Mouse (Mus musculus): ENCODE measurements around the gene Dusp3. TPM values are rescaled to one million over a fixed set of nuclear protein-coding genes. Genes with fewer than 3 reads are reported as not detected.
"Not testable (repeated sequence)": the region's sequence is repeated elsewhere in the genome, so short reads cannot be mapped to it uniquely, and the experiment has no call there.

Gene Dusp3
- polyA plus RNA-seq, 1 experiment = 98.5 TPM

DNA sequence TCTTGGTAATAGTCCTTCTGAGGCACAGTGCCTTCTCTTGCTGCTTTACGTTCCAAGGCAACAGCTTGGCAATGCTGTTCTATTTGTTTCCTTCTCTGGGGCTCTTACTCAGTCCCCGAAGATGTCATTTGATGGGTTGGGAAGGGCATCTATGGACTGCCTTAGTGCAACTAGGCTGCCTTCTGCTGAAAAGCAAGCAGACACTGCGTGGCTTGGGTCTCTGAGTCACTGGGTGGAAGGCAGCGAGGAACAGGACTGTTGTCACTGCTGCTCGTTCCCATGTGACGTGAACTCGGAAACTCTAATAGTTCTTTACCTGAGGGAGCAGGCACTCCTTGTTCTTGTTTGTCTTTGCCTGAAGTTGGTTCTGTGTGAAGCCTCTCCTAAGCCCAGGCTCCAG lies 9.1 kb upstream of the Dusp3 start:
- Histone ChIP-seq H3K27me3 (ENCODE audit: control insufficient read depth, insufficient read depth, low read length) (no peaks in the 10 kb centered on the region), H3K4me3 (replicated peaks; ENCODE audit: insufficient read depth, low read depth, low read length) (no peak overlapping the region), H3K4me1 (ENCODE audit: control insufficient read depth, insufficient read depth, low read length) (peaks cover 13% of the 10 kb centered on the region), H3K27ac (ENCODE audit: insufficient read depth, low read length) (no peak overlapping the region)
- 77% methylated on average over 7 of the region's 7 CpGs for WGBS
- DNase-seq = no peak
- no peak for TF ChIP-seq CTCF (IDR thresholded peaks at IDR 0.05; ENCODE audit: borderline replicate concordance, insufficient read depth, low read depth, low read length)
- no peak for TF ChIP-seq POLR2A (IDR thresholded peaks at IDR 0.05; ENCODE audit: borderline replicate concordance, insufficient read depth, low read length)

DNA sequence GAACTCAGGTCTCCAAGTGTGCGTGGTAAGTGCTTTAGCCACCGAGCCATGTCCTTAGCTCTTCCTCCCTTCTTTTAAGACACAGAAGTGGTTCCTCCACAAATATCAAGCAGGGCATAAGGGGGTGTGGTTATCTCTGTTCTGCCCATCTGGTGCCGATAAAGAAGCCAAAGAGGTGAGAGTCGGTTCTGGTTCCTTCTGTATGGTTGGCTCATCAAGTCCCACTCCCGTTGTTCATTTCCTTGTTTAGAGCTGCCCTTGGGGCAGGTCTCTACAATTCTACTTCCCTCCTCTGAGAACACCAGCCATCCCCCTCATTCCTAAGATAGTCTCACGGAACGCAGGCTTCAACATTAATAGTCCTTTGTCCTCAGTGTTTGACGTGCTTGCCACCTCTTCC lies 7.3 kb upstream of the Dusp3 start:
- Histone ChIP-seq H3K27ac (ENCODE audit: insufficient read depth, low read length) (no peak overlapping the region), H3K27me3 (ENCODE audit: control insufficient read depth, insufficient read depth, low read length) (no peaks in the 10 kb centered on the region), H3K4me1 (ENCODE audit: control insufficient read depth, insufficient read depth, low read length) (peaks cover 2% of the 10 kb centered on the region; the same call in 1 of the 2 replicates), H3K4me3 (replicated peaks; ENCODE audit: insufficient read depth, low read depth, low read length) (no peak overlapping the region)
- peak in 1 of 2 experiments; percentile 54 for DNase-seq
- TF ChIP-seq POLR2A (IDR thresholded peaks at IDR 0.05; ENCODE audit: borderline replicate concordance, insufficient read depth, low read length) (no peak), CTCF (IDR thresholded peaks at IDR 0.05; ENCODE audit: borderline replicate concordance, insufficient read depth, low read depth, low read length) (no peak)
- WGBS = 18% methylated on average over 8 of the region's 8 CpGs

DNA sequence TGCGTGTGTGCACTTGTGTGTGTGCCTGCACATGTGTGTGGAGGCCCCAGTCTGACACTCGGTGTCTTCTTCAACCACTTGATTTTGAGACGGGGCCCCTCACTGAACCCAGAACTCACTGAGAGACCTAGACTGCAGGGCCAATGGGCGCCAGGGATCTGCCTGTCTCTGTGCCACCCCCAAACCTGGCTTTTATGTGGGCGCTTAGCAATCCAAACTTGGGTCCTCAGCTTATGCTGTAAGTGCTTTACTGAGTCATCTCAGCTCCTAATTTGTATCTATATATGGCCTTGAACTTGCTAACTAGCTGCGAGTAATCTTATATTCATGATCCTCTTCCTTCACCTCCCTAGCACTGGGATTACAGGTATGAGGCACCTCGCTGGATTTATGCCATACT lies 5.6 kb upstream of the Dusp3 start:
- no peak overlapping the region for H3K4me3 ChIP-seq (replicated peaks; ENCODE audit: insufficient read depth, low read depth, low read length)
- TF ChIP-seq CTCF (IDR thresholded peaks at IDR 0.05; ENCODE audit: borderline replicate concordance, insufficient read depth, low read depth, low read length) (no peak), POLR2A (IDR thresholded peaks at IDR 0.05; ENCODE audit: borderline replicate concordance, insufficient read depth, low read length) (no peak)
- H3K27ac ChIP-seq (ENCODE audit: insufficient read depth, low read length) = no peak overlapping the region
- DNase-seq = no peak
- H3K4me1 ChIP-seq (ENCODE audit: control insufficient read depth, insufficient read depth, low read length) = peaks cover 2% of the 10 kb centered on the region; the same call in 1 of the 2 replicates
- no peaks in the 10 kb centered on the region for H3K27me3 ChIP-seq (ENCODE audit: control insufficient read depth, insufficient read depth, low read length)
- 90% methylated on average over 7 of the region's 7 CpGs for WGBS

DNA sequence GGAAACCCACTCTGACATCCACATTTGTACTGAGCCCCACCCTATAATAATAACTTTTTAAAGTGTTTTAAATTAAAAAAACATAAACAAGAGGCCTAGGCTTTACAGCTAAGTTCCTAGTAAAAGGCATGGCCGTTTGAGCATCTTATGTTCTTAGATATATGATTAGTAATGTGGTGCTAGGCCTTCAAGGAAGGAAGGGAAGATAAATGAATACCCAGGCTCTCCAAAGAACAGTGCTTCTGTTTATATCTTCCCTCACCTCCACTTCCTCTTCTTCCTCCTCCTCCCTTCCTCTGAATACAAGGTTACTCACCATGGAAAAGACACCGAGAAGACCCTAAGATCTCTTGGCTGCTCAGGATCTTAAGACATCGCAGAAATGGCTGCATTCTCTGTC lies 5.0 kb upstream of the Dusp3 start:
- no peak for TF ChIP-seq POLR2A (IDR thresholded peaks at IDR 0.05; ENCODE audit: borderline replicate concordance, insufficient read depth, low read length)
- no peak for TF ChIP-seq CTCF (IDR thresholded peaks at IDR 0.05; ENCODE audit: borderline replicate concordance, insufficient read depth, low read depth, low read length)
- no peak for DNase-seq
- H3K27me3 ChIP-seq (ENCODE audit: control insufficient read depth, insufficient read depth, low read length) = no peaks in the 10 kb centered on the region
- no peak overlapping the region for H3K4me3 ChIP-seq (replicated peaks; ENCODE audit: insufficient read depth, low read depth, low read length)
- 87% methylated on average over 3 of the region's 3 CpGs for WGBS
- no peak overlapping the region for H3K27ac ChIP-seq (ENCODE audit: insufficient read depth, low read length)
- peaks cover 2% of the 10 kb centered on the region; the same call in 1 of the 2 replicates for H3K4me1 ChIP-seq (ENCODE audit: control insufficient read depth, insufficient read depth, low read length)

DNA sequence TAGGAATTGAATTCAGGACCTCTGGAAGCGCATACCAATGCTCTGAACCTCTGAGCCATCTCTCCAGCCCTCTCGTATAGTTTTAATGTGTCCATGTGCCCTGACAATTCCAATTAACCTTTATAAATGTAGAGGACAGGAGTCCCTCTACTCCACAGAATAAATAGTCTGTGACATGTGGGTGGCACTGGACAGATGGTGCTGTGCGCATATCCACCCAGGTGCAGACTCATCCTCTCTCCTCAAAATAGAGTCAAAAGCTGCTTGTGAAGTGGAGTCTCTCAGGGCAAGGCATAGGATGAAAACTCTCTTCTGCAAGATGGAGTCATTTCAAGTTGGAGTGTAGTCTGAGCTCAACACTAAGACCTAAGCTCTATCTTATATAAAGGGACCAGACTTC lies 3.4 kb upstream of the Dusp3 start:
- DNase-seq = no peak
- no peak overlapping the region for H3K27ac ChIP-seq (ENCODE audit: insufficient read depth, low read length)
- TF ChIP-seq CTCF (IDR thresholded peaks at IDR 0.05; ENCODE audit: borderline replicate concordance, insufficient read depth, low read depth, low read length) = no peak
- peaks cover 2% of the 10 kb centered on the region; the same call in 1 of the 2 replicates for H3K4me1 ChIP-seq (ENCODE audit: control insufficient read depth, insufficient read depth, low read length)
- WGBS = 58% methylated on average over 3 of the region's 3 CpGs
- H3K27me3 ChIP-seq (ENCODE audit: control insufficient read depth, insufficient read depth, low read length) = no peaks in the 10 kb centered on the region
- H3K4me3 ChIP-seq (replicated peaks; ENCODE audit: insufficient read depth, low read depth, low read length) = no peak overlapping the region

DNA sequence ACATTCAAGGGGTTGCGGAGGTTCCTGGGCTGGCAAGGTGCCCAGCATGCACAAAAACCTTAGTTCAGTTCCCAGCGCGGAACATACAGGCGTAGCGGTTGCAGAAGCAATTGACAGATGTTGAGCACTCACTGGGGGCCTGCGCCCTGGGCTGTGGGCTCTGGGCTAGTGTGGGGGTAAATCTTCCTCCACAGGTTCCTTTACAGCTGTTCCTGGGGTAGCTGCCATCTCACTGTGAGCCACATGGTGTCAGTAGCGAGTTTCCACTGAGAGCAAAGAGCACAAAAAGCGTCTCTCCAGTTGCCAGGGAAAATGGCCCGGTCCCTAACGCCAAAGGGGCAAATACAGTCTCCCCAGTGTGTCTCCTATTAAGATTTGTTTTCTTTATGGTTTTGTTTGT lies 823 bp downstream of the Dusp3 start:
- Histone ChIP-seq H3K27ac (ENCODE audit: insufficient read depth, low read length) (no peak overlapping the region), H3K4me3 (replicated peaks; ENCODE audit: insufficient read depth, low read depth, low read length) (no peak overlapping the region), H3K27me3 (ENCODE audit: control insufficient read depth, insufficient read depth, low read length) (no peaks in the 10 kb centered on the region), H3K4me1 (ENCODE audit: control insufficient read depth, insufficient read depth, low read length) (peaks cover 18% of the 10 kb centered on the region)
- peak; percentile 84 to 91 for DNase-seq
- 2% methylated on average over 10 of the region's 10 CpGs for WGBS
- TF ChIP-seq POLR2A (IDR thresholded peaks at IDR 0.05; ENCODE audit: borderline replicate concordance, insufficient read depth, low read length) = no peak
- peak; percentile 98 for TF ChIP-seq CTCF (IDR thresholded peaks at IDR 0.05; ENCODE audit: borderline replicate concordance, insufficient read depth, low read depth, low read length)

DNA sequence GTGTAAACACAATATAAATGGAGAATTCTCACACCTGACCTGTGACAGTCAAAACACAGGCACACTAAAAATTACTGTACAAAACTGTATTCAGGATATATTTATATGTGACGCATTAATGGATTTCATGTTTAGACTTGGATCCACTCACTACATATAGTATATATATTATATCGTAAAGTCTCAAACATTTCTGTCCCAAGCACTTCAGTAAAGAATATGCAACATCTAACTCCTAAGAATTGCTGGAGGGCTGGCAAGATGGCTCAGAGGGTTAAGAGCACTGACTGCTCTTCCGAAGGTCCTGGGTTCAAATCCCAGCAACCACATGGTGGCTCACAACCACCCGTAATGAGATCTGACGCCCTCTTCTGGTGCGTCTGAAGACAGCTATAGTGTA lies 1.4 kb downstream of the Dusp3 start:
- peaks cover 21% of the 10 kb centered on the region for H3K4me1 ChIP-seq (ENCODE audit: control insufficient read depth, insufficient read depth, low read length)
- H3K27ac ChIP-seq (ENCODE audit: insufficient read depth, low read length); H3K27me3 ChIP-seq (ENCODE audit: control insufficient read depth, insufficient read depth, low read length); DNase-seq; H3K4me3 ChIP-seq (replicated peaks; ENCODE audit: insufficient read depth, low read depth, low read length): not testable (repeated sequence)
- 53% methylated on average over 6 of the region's 6 CpGs for WGBS

DNA sequence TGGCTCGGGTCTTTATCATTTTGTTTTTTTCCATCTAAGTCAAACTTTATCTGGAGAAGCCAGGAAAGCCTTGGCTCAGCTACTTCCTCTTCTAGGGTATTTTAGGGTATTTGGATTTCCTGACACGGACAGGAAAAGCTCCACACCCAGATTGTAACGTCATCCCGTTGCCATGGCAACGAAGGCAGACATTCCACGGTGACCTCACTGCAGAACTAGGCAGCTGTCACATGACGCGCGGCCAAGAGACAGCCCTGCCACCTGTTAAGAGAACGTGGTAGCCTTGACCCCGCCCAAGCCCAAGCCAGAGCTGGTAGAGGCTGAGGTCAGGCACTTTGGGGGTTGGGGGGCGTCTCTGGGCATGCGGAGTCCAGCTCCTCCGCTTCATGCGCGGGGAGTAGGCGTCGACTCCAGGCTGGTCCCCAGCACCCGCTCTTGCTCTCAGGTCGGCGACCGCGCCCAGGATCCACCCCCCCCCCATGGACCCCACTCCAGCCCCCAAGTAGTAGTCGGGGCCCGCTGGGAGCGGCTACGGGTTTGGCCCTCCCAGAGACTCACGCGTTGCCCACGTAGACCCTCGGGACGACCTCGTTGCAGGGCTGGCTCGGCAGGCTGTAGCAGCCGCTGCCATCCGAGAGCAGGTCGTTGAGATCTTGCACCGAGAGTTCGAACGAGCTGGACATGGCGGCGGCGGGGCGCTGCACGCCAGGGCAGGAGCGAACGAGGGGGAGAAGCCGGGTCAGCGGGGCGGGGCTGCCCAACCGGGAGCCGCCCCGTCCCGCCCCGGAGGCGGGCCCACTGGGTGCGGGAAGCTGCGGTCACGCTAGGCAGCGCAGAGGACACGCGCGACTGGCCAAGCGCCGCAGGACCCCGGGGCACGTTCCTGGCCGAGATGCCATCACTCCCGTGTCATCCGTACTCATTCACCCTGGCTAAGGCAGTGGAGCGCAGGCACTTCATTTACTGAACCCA lies 2.5 kb downstream of the Dusp3 start, which contains the start of gene Cfap97d1:
TSS of gene Cfap97d1 (plus strand) at position 226 of the 972 bp plus-strand sequence.
- TF ChIP-seq POLR2A (IDR thresholded peaks at IDR 0.05; ENCODE audit: borderline replicate concordance, insufficient read depth, low read length) (peak; percentile 50; the same call in 1 of the 2 replicates), CTCF (IDR thresholded peaks at IDR 0.05; ENCODE audit: borderline replicate concordance, insufficient read depth, low read depth, low read length) (no peak)
- WGBS = under 1% methylated on average over 69 of the region's 71 CpGs
- H3K4me1 ChIP-seq (ENCODE audit: control insufficient read depth, insufficient read depth, low read length) = peaks cover 24% of the 10 kb centered on the region
- no peaks in the 10 kb centered on the region for H3K27me3 ChIP-seq (ENCODE audit: control insufficient read depth, insufficient read depth, low read length)
- DNase-seq = peak; percentile 97 to 99
- peak within 1 kb of the TSS; percentile 73 for H3K27ac ChIP-seq (ENCODE audit: insufficient read depth, low read length)
- peak within 1 kb of the TSS; percentile 74 for H3K4me3 ChIP-seq (replicated peaks; ENCODE audit: insufficient read depth, low read depth, low read length)
